Mouse (Mus musculus): ENCODE data around the gene Nab2.

Gene Nab2

GRCm38 (mm10) chr10:127668093-127669050 lies at the start of gene Nab2:
TSS of gene Nab2 (minus strand) at chr10:127668568.
- DNase-seq (ENCODE audit: low spot score) = peak; percentile 85

GRCm38 (mm10) chr10:127712736-127713135 lies 44.4 kb upstream of the Nab2 start:
- DNase-seq (ENCODE audit: low spot score) = no peak

GRCm38 (mm10) chr10:127710331-127710730 lies 42.0 kb upstream of the Nab2 start:
- DNase-seq (ENCODE audit: low spot score) = no peak

- no peak for DNase-seq (ENCODE audit: low spot score)
These were observed 40.5 kb upstream of the Nab2 start for GRCm38 (mm10) chr10:127708850-127709370.

GRCm38 (mm10) chr10:127707721-127708120 lies 39.4 kb upstream of the Nab2 start:
- DNase-seq (ENCODE audit: low spot score) = peak; percentile 56

- DNase-seq (ENCODE audit: low spot score) = no peak
These were observed 37.4 kb upstream of the Nab2 start for GRCm38 (mm10) chr10:127705783-127706182.

- no peak for DNase-seq (ENCODE audit: low spot score)
These were observed 36.4 kb upstream of the Nab2 start, which contains the start of gene Myo1a for GRCm38 (mm10) chr10:127704766-127705220. TSS of gene Myo1a (plus strand) at chr10:127705170.

- DNase-seq (ENCODE audit: low spot score) = no peak
These were observed 35.9 kb upstream of the Nab2 start for GRCm38 (mm10) chr10:127704293-127704692.

- no peak for DNase-seq (ENCODE audit: low spot score)
These were observed 34.9 kb upstream of the Nab2 start for GRCm38 (mm10) chr10:127703299-127703698.

- DNase-seq (ENCODE audit: low spot score) = no peak
These were observed 30.6 kb upstream of the Nab2 start for GRCm38 (mm10) chr10:127698966-127699365.

GRCm38 (mm10) chr10:127695775-127696174 lies 27.4 kb upstream of the Nab2 start:
- DNase-seq (ENCODE audit: low spot score) = no peak

GRCm38 (mm10) chr10:127694636-127695035 lies 26.3 kb upstream of the Nab2 start:
- no peak for DNase-seq (ENCODE audit: low spot score)

- DNase-seq (ENCODE audit: low spot score) = no peak
These were observed 22.7 kb upstream of the Nab2 start for GRCm38 (mm10) chr10:127691053-127691452.

- no peak for DNase-seq (ENCODE audit: low spot score)
These were observed 14.5 kb upstream of the Nab2 start for GRCm38 (mm10) chr10:127682886-127683285.

GRCm38 (mm10) chr10:127679881-127680280 lies 11.5 kb upstream of the Nab2 start:
- no peak for DNase-seq (ENCODE audit: low spot score)

- no peak for DNase-seq (ENCODE audit: low spot score)
These were observed 10.8 kb upstream of the Nab2 start for GRCm38 (mm10) chr10:127679208-127679607.

- peak; percentile 47 for DNase-seq (ENCODE audit: low spot score)
These were observed 9.4 kb upstream of the Nab2 start for GRCm38 (mm10) chr10:127677591-127678336.

GRCm38 (mm10) chr10:127676691-127677548 lies 8.6 kb upstream of the Nab2 start:
- peak; percentile 97 for DNase-seq (ENCODE audit: low spot score)

- DNase-seq (ENCODE audit: low spot score) = no peak
These were observed 7.6 kb upstream of the Nab2 start for GRCm38 (mm10) chr10:127675859-127676398.

- peak; percentile 77 for DNase-seq (ENCODE audit: low spot score)
These were observed 6.6 kb upstream of the Nab2 start for GRCm38 (mm10) chr10:127674794-127675522.

All from testis, postnatal 14 days (tissue).